Mouse (Mus musculus) liver, adult 2 months (tissue): ENCODE measurements at regions not wholly inside any gene's neighbourhood (a gene's known extent, or its start where the extent isn't known, plus 50 kb on each side); places are given as distances from the start of the nearest gene placed in this dataset.

Experiments used
- DNase-seq: peaks from one replicate; pipeline ENCODE4 v3.0.0-alpha.2; 2011; ENCODE audit warnings: low read depth, low spot score; ENCODE audit errors: extremely low read depth
- H3K27ac ChIP-seq: fragments of 200-500 bp; replicated peaks from 2 replicates; pipeline ENCODE4 v1.5.1; 2012; ENCODE audit warnings: low read depth, mild to moderate bottlenecking, control low read depth, inconsistent platforms, low read length; ENCODE audit not compliant: insufficient read depth
- H3K27me3 ChIP-seq: fragments of 200-500 bp; 2 replicates; pipeline ENCODE4 v1.6.1; 2012; ENCODE audit warnings: mild to moderate bottlenecking, moderate library complexity, low read length, inconsistent platforms; ENCODE audit not compliant: control insufficient read depth, insufficient read depth
- H3K36me3 ChIP-seq: fragments of 200-500 bp; 2 replicates; pipeline ENCODE4 v1.6.1; 2012; ENCODE audit warnings: low read length, inconsistent platforms; ENCODE audit not compliant: control insufficient read depth, insufficient read depth
- H3K4me1 ChIP-seq: fragments of 200-500 bp; 2 replicates; pipeline ENCODE4 v1.6.1; 2011; ENCODE audit warnings: low read length; ENCODE audit not compliant: control insufficient read depth, insufficient read depth
- H3K4me3 ChIP-seq: fragments of 200-500 bp; 2 replicates; pipeline ENCODE4 v1.5.1; 2011; ENCODE audit warnings: low read depth, mild to moderate bottlenecking, control low read depth, low read length, moderate library complexity; ENCODE audit not compliant: insufficient read depth
- H3K79me2 ChIP-seq: fragments of 200-500 bp; 2 replicates; pipeline ENCODE4 v1.6.1; 2012; ENCODE audit warnings: inconsistent platforms, mild to moderate bottlenecking, low read length, moderate library complexity; ENCODE audit not compliant: control insufficient read depth, insufficient read depth
- H3K9ac ChIP-seq: fragments of 200-500 bp; 2 replicates; pipeline ENCODE4 v1.6.1; 2012; ENCODE audit warnings: low read depth, mild to moderate bottlenecking, control low read depth, inconsistent platforms, low read length
- CTCF ChIP-seq: fragments of 200-500 bp; IDR thresholded peaks from 2 replicates; pipeline ENCODE4 v1.5.1; 2011; ENCODE audit warnings: low read depth, low read length, control low read depth
- POLR2A ChIP-seq: fragments of 200-500 bp; IDR thresholded peaks from 2 replicates; pipeline ENCODE4 v1.6.1; 2011; ENCODE audit warnings: low read length, control low read depth; ENCODE audit not compliant: insufficient read depth; ENCODE audit errors: extremely low read depth
- WGBS: fragments of 180-500 bp; shearing (Covaris S2); methylation state at CpG from one replicate; pipeline ENCODE4 v1.1.7; 2018; 5-methylcytosine and 5-hydroxymethylcytosine counted together

GRCm38 (mm10) chr6:143425182-143425829 is 258.3 kb downstream of the Etnk1 start:
- H3K27ac ChIP-seq = no peak overlapping the region
- no peaks in the 10 kb centered on the region for H3K36me3 ChIP-seq
- DNase-seq = peak; percentile 37
- H3K79me2 ChIP-seq = no peaks in the 10 kb centered on the region
- peak overlapping the region; percentile 38; the same call in 1 of the 2 replicates for H3K4me3 ChIP-seq
- peaks cover 2% of the 10 kb centered on the region; the same call in 1 of the 2 replicates for H3K4me1 ChIP-seq
- H3K27me3 ChIP-seq = no peaks in the 10 kb centered on the region; the same call in 1 of the 2 replicates
- H3K9ac ChIP-seq = peak overlapping the region; percentile 51; the same call in 1 of the 2 replicates
- TF ChIP-seq CTCF (no peak), POLR2A (no peak)
- WGBS = 15% methylated on average over 17 of the region's 17 CpGs

GRCm38 (mm10) chr6:143431896-143432450 is 265.0 kb downstream of the Etnk1 start:
- no peak for DNase-seq
- H3K4me1 ChIP-seq = no peaks in the 10 kb centered on the region
- H3K79me2 ChIP-seq = no peaks in the 10 kb centered on the region
- H3K4me3 ChIP-seq = no peak overlapping the region
- TF ChIP-seq CTCF (no peak), POLR2A (no peak)
- no peaks in the 10 kb centered on the region for H3K36me3 ChIP-seq
- no peaks in the 10 kb centered on the region; the same call in 1 of the 2 replicates for H3K27me3 ChIP-seq
- no peak overlapping the region for H3K27ac ChIP-seq
- no peak overlapping the region for H3K9ac ChIP-seq
- 85% methylated on average over 13 of the region's 13 CpGs for WGBS

- no peaks in the 10 kb centered on the region for H3K36me3 ChIP-seq
- WGBS = 91% methylated on average over 32 of the region's 32 CpGs
- TF ChIP-seq POLR2A (no peak), CTCF (no peak)
Measured at GRCm38 (mm10) chr6:143437367-143438271, 270.6 kb downstream of the Etnk1 start.

GRCm38 (mm10) chr6:143438272-143438591 is 271.2 kb downstream of the Etnk1 start:
- no peaks in the 10 kb centered on the region for H3K27me3 ChIP-seq
- DNase-seq = no peak
- 90% methylated on average over 5 of the region's 5 CpGs for WGBS
- H3K4me1 ChIP-seq = peaks cover 3% of the 10 kb centered on the region; the same call in 1 of the 2 replicates
- H3K36me3 ChIP-seq = no peaks in the 10 kb centered on the region
- H3K79me2 ChIP-seq = no peaks in the 10 kb centered on the region
- no peak overlapping the region for H3K9ac ChIP-seq
- no peak overlapping the region for H3K27ac ChIP-seq
- no peak overlapping the region for H3K4me3 ChIP-seq
- no peak for TF ChIP-seq CTCF
- TF ChIP-seq POLR2A = no peak

More at GRCm38 (mm10) chr6:143437367-143438271, 270.6 kb downstream of the Etnk1 start:
- no peak for DNase-seq
- H3K4me1 ChIP-seq = peaks cover 3% of the 10 kb centered on the region; the same call in 1 of the 2 replicates
- no peak overlapping the region for H3K27ac ChIP-seq
- no peaks in the 10 kb centered on the region for H3K27me3 ChIP-seq
- H3K4me3 ChIP-seq = no peak overlapping the region
- H3K9ac ChIP-seq = no peak overlapping the region
- H3K79me2 ChIP-seq = no peaks in the 10 kb centered on the region

GRCm38 (mm10) chr6:143439484-143439883 is 272.5 kb downstream of the Etnk1 start:
- no peaks in the 10 kb centered on the region for H3K36me3 ChIP-seq
- H3K9ac ChIP-seq = no peak overlapping the region
- H3K4me3 ChIP-seq = no peak overlapping the region
- H3K27ac ChIP-seq = no peak overlapping the region
- 95% methylated on average over 10 of the region's 10 CpGs for WGBS
- TF ChIP-seq POLR2A (no peak), CTCF (no peak)
- H3K79me2 ChIP-seq = no peaks in the 10 kb centered on the region
- H3K27me3 ChIP-seq = no peaks in the 10 kb centered on the region
- H3K4me1 ChIP-seq = peaks cover 3% of the 10 kb centered on the region; the same call in 1 of the 2 replicates
- no peak for DNase-seq
